Mouse (Mus musculus): ENCODE results near the gene Snd1. TPM values are rescaled to one million over a fixed set of nuclear protein-coding genes. Genes with fewer than 3 reads are reported as not detected.

Gene Snd1
- polyA plus RNA-seq, 1 experiment from 2014 or later = 79.3 TPM

- no peaks in the 10 kb centered on the region for H3K27me3 ChIP-seq (ENCODE audit: insufficient read depth, low read length)
- H3K27ac ChIP-seq = no peak overlapping the region
- no peak for TF ChIP-seq CTCF (IDR thresholded peaks at IDR 0.05; ENCODE audit: low read depth)
- no peak overlapping the region for H3K4me3 ChIP-seq (replicated peaks; ENCODE audit: low read depth, low read length)
- no peaks in the 10 kb centered on the region for H3K36me3 ChIP-seq (ENCODE audit: insufficient read depth, low read length)
- no peak overlapping the region for H3K4me2 ChIP-seq (ENCODE audit: low read length)
- no peaks in the 10 kb centered on the region for H3K9me3 ChIP-seq (replicated peaks; ENCODE audit: low read length)
- ATAC-seq (replicated peaks; ENCODE audit: low FRiP score, low read depth) = no peak
- DNase-seq (ENCODE audit: low spot score) = no peak
- 75% methylated on average over 10 of the region's 10 CpGs for WGBS
- peaks cover 3% of the 10 kb centered on the region; the same call in 1 of the 2 replicates for H3K4me1 ChIP-seq (replicated peaks; ENCODE audit: insufficient read depth, low read length)
- H3K9ac ChIP-seq (ENCODE audit: low read depth, low read length) = no peak overlapping the region; the same call in 1 of the 2 replicates
These were observed 390.2 kb downstream of the Snd1 start for GRCm38 (mm10) chr6:28865112-28865511.

DNA sequence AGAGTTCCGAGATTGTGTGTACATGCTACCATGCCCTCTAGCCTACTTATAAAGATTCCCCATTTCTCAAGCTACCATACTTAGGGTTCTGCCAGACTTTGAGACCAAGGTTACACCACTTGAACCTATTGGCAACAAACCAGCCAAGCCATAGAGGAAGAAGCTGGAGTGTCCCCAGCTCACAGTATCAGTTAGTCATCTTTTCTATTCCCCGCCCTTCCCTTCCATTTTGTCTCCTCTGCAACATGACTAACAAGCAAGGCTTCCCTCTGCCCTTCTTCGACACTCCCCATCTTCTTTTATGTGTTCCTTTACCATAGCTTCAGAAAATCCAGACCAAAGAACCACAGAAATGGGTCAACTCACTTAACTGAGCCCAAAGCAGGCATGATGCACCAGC, 391.3 kb downstream of the Snd1 start:
- H3K4me3 ChIP-seq (replicated peaks; ENCODE audit: low read depth, low read length) = no peak overlapping the region
- no peaks in the 10 kb centered on the region for H3K27me3 ChIP-seq (ENCODE audit: insufficient read depth, low read length)
- TF ChIP-seq CTCF (IDR thresholded peaks at IDR 0.05; ENCODE audit: low read depth) = no peak
- H3K4me1 ChIP-seq (replicated peaks; ENCODE audit: insufficient read depth, low read length) = peaks cover 3% of the 10 kb centered on the region; the same call in 1 of the 2 replicates
- H3K27ac ChIP-seq = no peak overlapping the region
- H3K36me3 ChIP-seq (ENCODE audit: insufficient read depth, low read length) = no peaks in the 10 kb centered on the region
- H3K9me3 ChIP-seq (replicated peaks; ENCODE audit: low read length) = no peaks in the 10 kb centered on the region
- no peak overlapping the region for H3K9ac ChIP-seq (ENCODE audit: low read depth, low read length)
- 91% methylated on average over 3 of the region's 3 CpGs for WGBS
- H3K4me2 ChIP-seq (ENCODE audit: low read length) = no peak overlapping the region
- DNase-seq (ENCODE audit: low spot score) (no peak), ATAC-seq (replicated peaks; ENCODE audit: low FRiP score, low read depth) (no peak)

DNA sequence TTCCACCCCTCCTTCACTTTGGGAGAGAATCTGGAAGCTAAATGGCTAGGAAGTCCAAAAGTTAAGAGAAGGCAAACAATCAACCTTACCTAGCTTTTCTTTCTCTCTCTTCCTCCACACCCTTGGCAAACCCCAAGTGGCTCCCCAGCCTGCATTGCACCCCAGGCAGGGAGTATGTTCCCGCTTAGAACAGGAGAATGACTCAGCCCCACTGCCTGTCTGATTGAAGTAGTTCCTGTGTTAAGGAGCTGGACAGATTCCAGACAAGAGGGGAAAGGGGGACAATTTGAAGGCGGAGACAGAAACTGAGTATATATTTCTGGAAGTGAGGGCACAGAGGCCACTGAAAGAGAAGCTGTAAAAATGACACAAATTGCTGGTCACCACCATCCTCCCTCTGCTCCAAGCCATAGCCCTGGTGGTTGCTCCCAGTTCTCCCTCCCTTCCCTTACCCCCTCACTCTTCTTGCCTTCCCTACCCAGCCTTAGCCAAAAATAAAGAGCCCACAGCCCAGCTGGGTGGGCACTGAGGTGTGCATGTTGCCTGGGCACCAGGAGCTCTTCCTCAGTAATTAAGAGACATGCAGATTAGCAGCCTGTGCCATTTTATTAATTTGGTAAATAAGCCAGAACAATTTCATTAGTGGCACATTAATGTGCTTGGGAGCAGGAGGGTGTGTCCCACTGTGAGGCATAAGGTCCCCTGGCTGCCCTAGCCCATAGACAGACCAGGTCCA, 392.7 kb downstream of the Snd1 start:
- Histone ChIP-seq H3K4me1 (replicated peaks; ENCODE audit: insufficient read depth, low read length) (peaks cover 3% of the 10 kb centered on the region; the same call in 1 of the 2 replicates), H3K27ac (no peak overlapping the region), H3K36me3 (ENCODE audit: insufficient read depth, low read length) (no peaks in the 10 kb centered on the region), H3K4me3 (replicated peaks; ENCODE audit: low read depth, low read length) (no peak overlapping the region), H3K27me3 (ENCODE audit: insufficient read depth, low read length) (no peaks in the 10 kb centered on the region), H3K4me2 (ENCODE audit: low read length) (no peak overlapping the region), H3K9me3 (replicated peaks; ENCODE audit: low read length) (no peaks in the 10 kb centered on the region), H3K9ac (ENCODE audit: low read depth, low read length) (no peak overlapping the region)
- ATAC-seq (replicated peaks; ENCODE audit: low FRiP score, low read depth) (no peak), DNase-seq (ENCODE audit: low spot score) (peak; percentile 53)
- no peak for TF ChIP-seq CTCF (IDR thresholded peaks at IDR 0.05; ENCODE audit: low read depth)
- WGBS = 45% methylated on average over 2 of the region's 2 CpGs

- DNase-seq (ENCODE audit: low spot score) = no peak
- H3K27me3 ChIP-seq (ENCODE audit: insufficient read depth, low read length) = no peaks in the 10 kb centered on the region
- WGBS = 84% methylated on average over 5 of the region's 5 CpGs
- peaks cover 13% of the 10 kb centered on the region; the same call in 1 of the 2 replicates for H3K4me1 ChIP-seq (replicated peaks; ENCODE audit: insufficient read depth, low read length)
- no peak overlapping the region for H3K27ac ChIP-seq
- H3K4me2 ChIP-seq (ENCODE audit: low read length) = no peak overlapping the region
- H3K36me3 ChIP-seq (ENCODE audit: insufficient read depth, low read length) = 0 out of 2 replicates have a peak, but pooled peaks cover 3% of the 10 kb centered on the region
- no peak overlapping the region for H3K4me3 ChIP-seq (replicated peaks; ENCODE audit: low read depth, low read length)
- no peak for TF ChIP-seq CTCF (IDR thresholded peaks at IDR 0.05; ENCODE audit: low read depth)
- H3K9ac ChIP-seq (ENCODE audit: low read depth, low read length) = no peak overlapping the region
- H3K9me3 ChIP-seq (replicated peaks; ENCODE audit: low read length) = no peaks in the 10 kb centered on the region
- ATAC-seq (replicated peaks; ENCODE audit: low FRiP score, low read depth) = no peak
These were observed 396.9 kb downstream of the Snd1 start for GRCm38 (mm10) chr6:28871725-28872420.

- Histone ChIP-seq H3K27me3 (ENCODE audit: insufficient read depth, low read length) (no peaks in the 10 kb centered on the region), H3K9ac (ENCODE audit: low read depth, low read length) (no peak overlapping the region), H3K27ac (no peak overlapping the region), H3K36me3 (ENCODE audit: insufficient read depth, low read length) (0 out of 2 replicates have a peak, but pooled peaks cover 3% of the 10 kb centered on the region), H3K9me3 (replicated peaks; ENCODE audit: low read length) (no peaks in the 10 kb centered on the region), H3K4me3 (replicated peaks; ENCODE audit: low read depth, low read length) (no peak overlapping the region), H3K4me2 (ENCODE audit: low read length) (no peak overlapping the region), H3K4me1 (replicated peaks; ENCODE audit: insufficient read depth, low read length) (peaks cover 13% of the 10 kb centered on the region; the same call in 1 of the 2 replicates)
- 94% methylated on average over 3 of the region's 3 CpGs for WGBS
- no peak for ATAC-seq (replicated peaks; ENCODE audit: low FRiP score, low read depth)
- no peak for DNase-seq (ENCODE audit: low spot score)
- no peak for TF ChIP-seq CTCF (IDR thresholded peaks at IDR 0.05; ENCODE audit: low read depth)
These were observed 397.5 kb downstream of the Snd1 start for GRCm38 (mm10) chr6:28872421-28872795.

DNA sequence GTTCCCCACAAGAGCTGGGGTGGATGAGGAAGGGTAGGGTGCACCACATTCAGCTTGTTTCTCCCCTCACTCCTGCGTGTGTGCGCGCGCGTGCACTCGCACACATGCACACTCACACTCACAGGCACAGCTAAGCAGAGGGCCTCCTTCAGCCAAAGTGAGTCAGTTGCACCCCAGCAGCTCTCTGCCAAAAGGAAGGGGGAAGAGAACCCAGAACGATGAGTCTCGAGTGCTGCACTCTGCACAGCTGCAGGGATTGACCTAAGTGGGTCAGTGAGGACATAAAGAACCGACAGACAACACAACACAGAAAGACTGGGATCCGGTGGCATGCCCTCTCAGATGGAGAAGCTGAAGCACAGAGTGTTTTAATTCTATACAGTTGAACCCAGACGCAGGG, 399.1 kb downstream of the Snd1 start:
- no peak overlapping the region for H3K9ac ChIP-seq (ENCODE audit: low read depth, low read length)
- no peaks in the 10 kb centered on the region for H3K27me3 ChIP-seq (ENCODE audit: insufficient read depth, low read length)
- WGBS = 56% methylated on average over 11 of the region's 11 CpGs
- TF ChIP-seq CTCF (IDR thresholded peaks at IDR 0.05; ENCODE audit: low read depth) = no peak
- H3K4me2 ChIP-seq (ENCODE audit: low read length) = no peak overlapping the region
- no peak overlapping the region for H3K4me3 ChIP-seq (replicated peaks; ENCODE audit: low read depth, low read length)
- H3K9me3 ChIP-seq (replicated peaks; ENCODE audit: low read length) = no peaks in the 10 kb centered on the region
- H3K27ac ChIP-seq = no peak overlapping the region
- H3K36me3 ChIP-seq (ENCODE audit: insufficient read depth, low read length) = 0 out of 2 replicates have a peak, but pooled peaks cover 3% of the 10 kb centered on the region
- ATAC-seq (replicated peaks; ENCODE audit: low FRiP score, low read depth) (no peak), DNase-seq (ENCODE audit: low spot score) (peak; percentile 41)
- 0 out of 2 replicates have a peak, but pooled peaks cover 13% of the 10 kb centered on the region for H3K4me1 ChIP-seq (replicated peaks; ENCODE audit: insufficient read depth, low read length)

Data from kidney, postnatal 0 days (tissue).